Mouse (Mus musculus) midbrain, embryonic 11.5 days (tissue): ENCODE data around the gene Pask. TPM values are rescaled to one million over a fixed set of nuclear protein-coding genes. Genes with fewer than 3 reads are reported as not detected.

Experiments used
- ATAC-seq: fragments of 200-750 bp; cut with Nextera tagmentation; 2 replicates; pipeline ENCODE4 v1.8.0; 2017; ENCODE audit warnings: moderate TSS enrichment, moderate library complexity; ENCODE audit not compliant: low FRiP score
- DNase-seq: peaks from one replicate; pipeline ENCODE4 v3.0.0; 2015; ENCODE audit warnings: low spot score; ENCODE audit errors: missing footprints
- H3K27ac ChIP-seq: fragments of 300-500 bp; sonication (generic); 2 replicates; pipeline ENCODE4 v1.5.1; 2014; ENCODE audit warnings: low read depth, low read length
- H3K27me3 ChIP-seq: fragments of 300-500 bp; sonication (generic); 2 replicates; pipeline ENCODE4 v1.6.1; 2014; ENCODE audit warnings: mild to moderate bottlenecking, low read length, moderate library complexity, mixed read lengths; ENCODE audit not compliant: control insufficient read depth, insufficient read depth
- H3K36me3 ChIP-seq: fragments of 300-500 bp; sonication (generic); 2 replicates; pipeline ENCODE4 v1.6.1; 2014; ENCODE audit warnings: mild to moderate bottlenecking, low read length, moderate library complexity, mixed read lengths; ENCODE audit not compliant: control insufficient read depth, insufficient read depth
- H3K4me1 ChIP-seq: fragments of 300-500 bp; sonication (generic); 2 replicates; pipeline ENCODE4 v1.6.1; 2014; ENCODE audit warnings: low read length; ENCODE audit not compliant: control insufficient read depth, insufficient read depth
- H3K4me2 ChIP-seq: fragments of 300-500 bp; sonication (generic); 2 replicates; pipeline ENCODE4 v1.6.1; 2014; ENCODE audit warnings: mild to moderate bottlenecking, moderate library complexity
- H3K4me3 ChIP-seq: fragments of 300-500 bp; sonication (generic); 2 replicates; pipeline ENCODE4 v1.5.1; 2014; ENCODE audit warnings: low read depth, low read length
- H3K9ac ChIP-seq: fragments of 300-500 bp; sonication (generic); 2 replicates; pipeline ENCODE4 v1.6.1; 2014; ENCODE audit warnings: low read length
- H3K9me3 ChIP-seq: fragments of 300-500 bp; sonication (generic); 2 replicates; pipeline ENCODE4 v1.6.1; 2016; ENCODE audit warnings: low read length; ENCODE audit not compliant: control insufficient read depth
- WGBS: fragments of 180-500 bp; shearing (Covaris S2); extraction: QIAGEN DNeasy Blood & Tissue Kit; methylation state at CpG from one replicate; pipeline ENCODE4 v1.1.7; 2014; 5-methylcytosine and 5-hydroxymethylcytosine counted together
- polyA plus RNA-seq: library from polyadenylated mRNA; unstranded; fragments of >200 nt; fragmentation: Nextera tagmentation; extraction: Ambion mirVana; gene quantifications from 2 replicates; pipeline ENCODE4 v1.2.1, GENCODE M21; 2014

Gene Pask
- polyA plus RNA-seq, 1 experiment from 2014 or later = 15.0 TPM

DNA sequence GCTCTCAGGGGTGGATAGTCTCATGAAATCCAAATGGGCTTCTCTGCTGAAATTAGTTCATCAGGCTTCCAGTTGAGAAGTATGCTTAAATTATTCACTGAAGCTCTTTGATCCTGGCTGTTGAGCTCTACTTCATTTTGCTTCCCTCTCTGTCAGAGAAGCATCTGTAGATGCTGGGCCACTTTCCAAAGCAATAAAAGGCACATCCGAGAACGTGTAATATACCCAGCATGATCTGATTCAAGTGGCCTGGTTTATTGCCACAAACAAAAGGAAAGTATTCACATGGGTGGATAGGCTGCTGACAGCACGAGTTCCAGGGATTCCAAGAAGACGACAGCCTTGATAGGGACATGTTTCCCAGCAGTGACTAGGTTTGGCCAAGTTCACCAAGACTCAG is 6.4 kb upstream of the Pask start:
- no peak overlapping the region for H3K4me2 ChIP-seq
- peaks cover 9% of the 10 kb centered on the region for H3K36me3 ChIP-seq
- 92% methylated on average over 4 of the region's 4 CpGs for WGBS
- no peak overlapping the region for H3K27ac ChIP-seq
- no peaks in the 10 kb centered on the region for H3K27me3 ChIP-seq
- H3K4me1 ChIP-seq = peaks cover under 1% of the 10 kb centered on the region; the same call in 1 of the 2 replicates
- no peaks in the 10 kb centered on the region for H3K9me3 ChIP-seq
- DNase-seq = no peak
- no peak overlapping the region for H3K4me3 ChIP-seq
- H3K9ac ChIP-seq = no peak overlapping the region
- ATAC-seq = no peak

DNA sequence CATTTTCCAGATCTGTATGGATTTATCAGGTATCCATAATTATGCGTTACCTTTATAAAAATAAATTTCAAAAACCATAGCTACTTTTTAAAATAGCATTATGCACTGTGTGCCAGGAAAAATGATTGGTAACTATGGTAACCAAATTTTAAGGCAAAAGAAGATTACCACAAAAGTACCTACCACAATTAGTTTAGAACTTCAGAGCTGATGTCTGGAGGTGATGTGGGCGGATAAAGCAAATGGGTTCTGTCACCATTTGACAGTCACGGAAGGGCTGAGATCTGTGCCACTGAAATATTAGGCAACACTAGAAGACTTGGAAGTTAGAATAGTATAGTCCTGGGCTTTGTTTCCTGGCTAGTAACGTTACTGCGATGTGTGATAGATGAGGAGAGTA is 3.9 kb upstream of the Pask start:
- H3K9me3 ChIP-seq = no peaks in the 10 kb centered on the region
- ATAC-seq = no peak
- WGBS = 90% methylated on average over 5 of the region's 5 CpGs
- no peak overlapping the region for H3K4me2 ChIP-seq
- peaks cover 5% of the 10 kb centered on the region; the same call in 1 of the 2 replicates for H3K36me3 ChIP-seq
- H3K9ac ChIP-seq = no peak overlapping the region
- no peak for DNase-seq
- H3K27me3 ChIP-seq = no peaks in the 10 kb centered on the region
- no peak overlapping the region for H3K27ac ChIP-seq
- H3K4me1 ChIP-seq = peaks cover 7% of the 10 kb centered on the region; the same call in 1 of the 2 replicates
- no peak overlapping the region for H3K4me3 ChIP-seq

DNA sequence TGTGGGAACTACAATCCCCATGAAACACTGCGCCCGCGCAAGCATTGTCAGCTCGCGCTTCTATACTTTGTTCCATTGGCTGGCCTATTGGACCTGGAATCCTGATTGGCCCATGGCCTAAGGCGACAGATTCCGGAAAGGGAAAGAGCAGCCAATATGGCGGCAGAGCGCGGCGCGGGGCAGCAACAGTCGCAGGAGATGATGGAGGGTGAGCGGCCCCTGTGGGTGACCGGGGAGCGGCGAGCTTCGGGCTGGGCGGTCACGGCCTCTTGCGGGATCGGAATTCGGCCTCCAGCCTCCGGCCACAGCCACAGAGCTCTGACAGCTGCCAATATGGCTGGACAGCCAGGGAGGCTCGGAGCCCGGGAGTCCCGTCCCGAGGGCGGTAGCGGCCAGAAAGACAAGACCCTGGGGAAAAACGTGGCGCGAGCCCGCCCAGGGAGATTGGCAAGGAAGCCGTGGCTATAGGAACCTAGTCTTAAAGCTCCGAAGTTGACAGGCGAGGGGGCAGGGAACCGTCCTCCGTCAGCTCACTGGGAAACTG is 294 bp upstream of the Pask start:
- under 1% methylated on average over 39 of the region's 39 CpGs for WGBS
- H3K4me1 ChIP-seq = peaks cover 15% of the 10 kb centered on the region
- H3K9me3 ChIP-seq = no peaks in the 10 kb centered on the region
- H3K4me2 ChIP-seq = peak overlapping the region; percentile 80
- DNase-seq (no peak), ATAC-seq (peak; percentile 94)
- peak overlapping the region; percentile 87 for H3K9ac ChIP-seq
- no peaks in the 10 kb centered on the region for H3K27me3 ChIP-seq
- no peaks in the 10 kb centered on the region for H3K36me3 ChIP-seq
- H3K27ac ChIP-seq = no peak overlapping the region
- H3K4me3 ChIP-seq = peak overlapping the region; percentile 85

DNA sequence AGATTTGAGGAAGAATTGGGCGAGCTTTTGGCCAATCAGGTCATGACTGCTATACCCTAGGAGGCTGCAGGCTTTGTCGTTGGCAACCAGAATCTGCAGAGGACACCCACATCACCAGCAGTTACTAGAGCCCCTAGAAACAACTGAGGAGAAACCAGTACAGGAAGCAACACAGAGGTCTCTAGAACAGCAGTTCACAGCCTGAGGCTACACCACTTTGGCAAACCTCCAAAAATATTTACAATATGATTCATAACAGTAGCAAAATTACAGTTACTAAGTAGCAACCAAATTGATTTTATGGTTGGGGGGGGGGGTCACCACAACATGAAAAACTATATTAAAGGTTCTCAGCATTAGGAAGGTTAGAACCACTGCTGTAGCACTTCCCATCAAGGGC is 8.7 kb downstream of the Pask start:
- Histone ChIP-seq H3K4me2 (no peak overlapping the region), H3K4me3 (no peak overlapping the region), H3K9me3 (no peaks in the 10 kb centered on the region), H3K4me1 (no peaks in the 10 kb centered on the region), H3K36me3 (peaks cover 3% of the 10 kb centered on the region; the same call in 1 of the 2 replicates), H3K27me3 (no peaks in the 10 kb centered on the region), H3K27ac (no peak overlapping the region), H3K9ac (no peak overlapping the region)
- ATAC-seq (no peak), DNase-seq (no peak)
- 84% methylated on average over 2 of the region's 2 CpGs for WGBS

DNA sequence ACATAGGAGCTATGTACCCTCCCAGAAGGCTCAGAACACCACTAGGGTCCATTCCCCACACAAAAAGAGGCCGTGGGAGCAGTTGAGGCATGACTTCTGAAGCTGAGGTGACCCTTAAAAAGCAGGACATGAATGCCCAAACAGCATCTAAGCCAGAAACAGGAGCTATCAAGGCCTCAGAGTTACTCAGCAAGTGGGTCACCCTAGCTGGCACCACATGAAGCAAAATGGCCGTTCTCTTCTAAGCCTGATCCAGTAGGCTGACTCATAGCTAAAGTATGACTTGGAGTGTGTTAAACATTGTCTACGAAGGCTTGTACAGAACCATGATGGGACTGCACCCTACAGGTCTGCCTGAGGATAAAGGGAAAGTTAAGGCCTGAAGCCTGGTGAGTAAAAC is 16.8 kb downstream of the Pask start:
- ATAC-seq (no peak), DNase-seq (no peak)
- no peak overlapping the region for H3K27ac ChIP-seq
- no peaks in the 10 kb centered on the region for H3K27me3 ChIP-seq
- H3K4me1 ChIP-seq = no peaks in the 10 kb centered on the region
- 88% methylated on average over 3 of the region's 3 CpGs for WGBS
- no peak overlapping the region for H3K9ac ChIP-seq
- H3K36me3 ChIP-seq = peaks cover 20% of the 10 kb centered on the region
- H3K4me3 ChIP-seq = no peak overlapping the region
- no peaks in the 10 kb centered on the region for H3K9me3 ChIP-seq
- H3K4me2 ChIP-seq = no peak overlapping the region

DNA sequence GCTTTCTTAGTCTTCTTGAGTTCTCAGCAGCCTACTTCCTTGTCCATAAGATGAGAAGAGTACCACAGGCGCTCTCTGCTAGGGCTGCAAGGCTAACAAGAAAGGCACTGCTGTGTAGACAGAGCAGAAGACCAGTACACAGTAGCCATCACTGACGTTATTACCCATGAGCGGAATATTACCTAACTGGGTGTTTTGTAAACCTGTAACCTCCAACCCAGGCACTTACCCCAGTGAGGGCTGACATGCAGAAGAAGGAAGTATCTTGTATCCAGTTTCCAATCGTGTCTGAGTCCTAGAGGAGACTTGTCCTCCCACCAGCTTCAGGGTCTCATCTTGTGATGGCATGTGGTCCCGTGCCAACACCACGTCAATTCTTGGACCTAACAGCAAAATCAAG is 19.3 kb downstream of the Pask start:
- no peak overlapping the region for H3K4me2 ChIP-seq
- WGBS = 91% methylated on average over 6 of the region's 6 CpGs
- peaks cover 34% of the 10 kb centered on the region for H3K36me3 ChIP-seq

DNA sequence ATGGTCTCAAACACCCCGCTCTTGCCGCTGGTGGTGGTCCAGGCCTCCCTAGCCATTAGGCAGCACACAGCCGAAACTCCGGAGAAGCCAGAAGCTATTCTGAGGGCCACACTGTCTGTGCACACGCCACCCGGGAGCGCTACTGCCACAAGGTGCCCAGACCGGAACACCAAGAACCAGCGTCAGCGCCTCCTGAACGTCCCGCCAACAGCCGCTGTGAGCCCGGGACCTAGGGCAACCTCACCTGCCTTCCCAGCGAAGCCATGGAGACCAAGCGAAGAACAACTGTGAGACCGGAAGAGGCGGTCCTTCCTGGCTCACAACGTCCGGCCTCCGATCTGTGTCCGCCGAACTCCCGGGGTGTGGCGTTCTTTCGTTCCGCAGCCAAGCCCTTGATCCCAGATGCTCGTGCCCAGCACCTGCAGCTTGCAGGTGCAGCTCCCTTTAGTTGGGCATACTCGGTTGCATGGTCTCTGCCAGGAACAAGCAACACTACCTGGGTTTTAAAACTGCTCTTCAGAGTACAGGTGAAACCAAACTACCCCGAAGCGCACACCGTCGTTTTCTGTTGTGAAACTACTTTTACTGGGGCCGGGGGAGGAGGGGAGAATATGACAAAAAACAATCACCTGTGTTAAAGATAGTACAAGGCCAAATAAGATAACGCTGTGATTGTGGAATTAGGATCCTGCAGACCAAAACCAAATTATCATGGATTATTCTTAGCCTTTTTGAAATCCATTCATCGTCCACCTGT is 37.5 kb downstream of the Pask start, which contains the start of gene Mterf4:
Gene Mterf4 (minus strand): TSS at position 335 of the 757 bp plus-strand sequence.
- ATAC-seq = peak; percentile 94

More for the DNA sequence above, 19.3 kb downstream of the Pask start:
- H3K4me1 ChIP-seq = no peaks in the 10 kb centered on the region
- H3K9me3 ChIP-seq = no peaks in the 10 kb centered on the region
- H3K9ac ChIP-seq = no peak overlapping the region
- DNase-seq (no peak), ATAC-seq (no peak)
- H3K4me3 ChIP-seq = no peak overlapping the region
- no peaks in the 10 kb centered on the region for H3K27me3 ChIP-seq
- no peak overlapping the region for H3K27ac ChIP-seq

DNA sequence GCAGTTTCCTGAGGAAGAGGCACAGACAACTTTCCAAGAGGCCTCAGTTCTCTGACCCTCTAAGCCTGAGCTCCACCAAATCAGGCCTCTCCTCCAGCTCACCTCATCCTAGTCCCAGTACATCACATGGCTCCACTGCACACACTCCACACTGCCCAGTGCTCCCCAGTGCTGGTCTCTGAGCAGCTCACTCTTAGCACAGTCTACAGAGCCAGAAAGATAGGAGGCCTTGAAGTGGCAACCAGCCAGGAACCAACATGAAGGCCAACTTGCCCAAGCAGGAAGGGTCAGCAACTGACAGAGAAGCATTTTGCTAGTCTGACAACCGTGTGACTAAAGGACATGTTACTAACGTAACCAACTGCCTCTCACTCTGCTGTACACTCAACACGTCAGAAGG is 42.7 kb downstream of the Pask start:
- no peak overlapping the region for H3K4me2 ChIP-seq

More for the DNA sequence above, 37.5 kb downstream of the Pask start, which contains the start of gene Mterf4:
- no peak within 1 kb of the TSS for H3K27ac ChIP-seq
- H3K4me1 ChIP-seq = peaks cover 7% of the 10 kb centered on the region; the same call in 1 of the 2 replicates
- peaks cover 13% of the 10 kb centered on the region for H3K36me3 ChIP-seq
- H3K27me3 ChIP-seq = no peaks in the 10 kb centered on the region
- 8% methylated on average over 36 of the region's 36 CpGs for WGBS
- DNase-seq = peak; percentile 97
- H3K4me3 ChIP-seq = peak within 1 kb of the TSS; percentile 60
- H3K9ac ChIP-seq = peak within 1 kb of the TSS; percentile 73
- no peaks in the 10 kb centered on the region for H3K9me3 ChIP-seq
- H3K4me2 ChIP-seq = peak within 1 kb of the TSS; percentile 63

DNA sequence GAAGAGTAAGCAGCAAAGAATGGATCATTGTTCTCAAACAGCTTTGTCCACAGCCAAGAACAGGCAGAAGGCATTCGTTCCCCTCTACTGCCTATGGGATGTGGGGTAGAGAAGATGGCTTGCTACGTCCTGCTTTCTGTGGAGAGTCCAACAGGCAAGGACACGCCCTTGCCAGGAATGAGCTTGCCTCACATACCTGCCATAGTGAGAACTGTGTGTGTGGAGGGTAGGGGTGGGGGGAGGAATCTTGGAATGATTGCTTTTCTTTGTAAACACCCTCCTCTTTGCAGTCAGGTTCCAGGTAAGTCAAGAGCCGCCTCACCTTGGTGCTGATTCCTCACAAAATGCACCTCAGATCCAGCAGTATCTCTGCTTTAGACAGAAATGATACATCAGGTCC is 43.5 kb downstream of the Pask start:
- no peak overlapping the region for H3K4me3 ChIP-seq
- peaks cover 3% of the 10 kb centered on the region; the same call in 1 of the 2 replicates for H3K4me1 ChIP-seq
- H3K27ac ChIP-seq = no peak overlapping the region
- no peaks in the 10 kb centered on the region for H3K27me3 ChIP-seq
- no peaks in the 10 kb centered on the region for H3K9me3 ChIP-seq
- H3K9ac ChIP-seq = no peak overlapping the region
- H3K4me2 ChIP-seq = no peak overlapping the region
- ATAC-seq (no peak), DNase-seq (no peak)
- peaks cover 21% of the 10 kb centered on the region for H3K36me3 ChIP-seq
- WGBS = 89% methylated on average over 4 of the region's 4 CpGs

More for the DNA sequence above, 42.7 kb downstream of the Pask start:
- no peak for DNase-seq
- H3K36me3 ChIP-seq = peaks cover 21% of the 10 kb centered on the region
- no peaks in the 10 kb centered on the region for H3K9me3 ChIP-seq
- no peak overlapping the region for H3K9ac ChIP-seq
- H3K27me3 ChIP-seq = no peaks in the 10 kb centered on the region
- peaks cover 7% of the 10 kb centered on the region; the same call in 1 of the 2 replicates for H3K4me1 ChIP-seq
- no peak overlapping the region for H3K4me3 ChIP-seq
- no peak overlapping the region for H3K27ac ChIP-seq
- no peak for ATAC-seq
- WGBS = 94% methylated on average over 3 of the region's 3 CpGs
